Mouse (Mus musculus): ENCODE measurements around the gene Hadhb.

The Hadhb gene

GRCm38 (mm10) chr5:30127921-30128597 lies 27.0 kb upstream of the Hadhb start:
- no peak for DNase-seq (ENCODE audit: extremely low read depth, low read depth)

DNA sequence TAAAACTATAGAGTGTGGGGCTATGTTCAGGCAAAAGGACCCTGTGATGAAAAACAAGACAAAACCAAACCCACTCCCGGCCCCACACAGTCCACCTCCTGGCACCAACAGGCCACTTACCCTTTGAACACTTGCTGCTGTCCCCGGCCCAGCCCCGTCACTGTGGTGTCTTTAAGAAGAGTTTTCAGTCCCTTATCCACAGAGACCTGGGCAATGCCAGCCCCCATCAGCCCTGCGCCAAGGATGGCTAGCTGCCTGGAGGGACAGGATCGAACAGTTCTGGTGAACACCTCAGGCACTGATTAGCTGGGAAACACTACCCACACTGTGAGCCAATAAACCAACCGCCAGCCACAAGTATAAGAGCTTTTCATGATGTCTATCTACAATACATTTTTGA lies 26.4 kb upstream of the Hadhb start:
- no peak for DNase-seq (ENCODE audit: extremely low read depth, low read depth)

DNA sequence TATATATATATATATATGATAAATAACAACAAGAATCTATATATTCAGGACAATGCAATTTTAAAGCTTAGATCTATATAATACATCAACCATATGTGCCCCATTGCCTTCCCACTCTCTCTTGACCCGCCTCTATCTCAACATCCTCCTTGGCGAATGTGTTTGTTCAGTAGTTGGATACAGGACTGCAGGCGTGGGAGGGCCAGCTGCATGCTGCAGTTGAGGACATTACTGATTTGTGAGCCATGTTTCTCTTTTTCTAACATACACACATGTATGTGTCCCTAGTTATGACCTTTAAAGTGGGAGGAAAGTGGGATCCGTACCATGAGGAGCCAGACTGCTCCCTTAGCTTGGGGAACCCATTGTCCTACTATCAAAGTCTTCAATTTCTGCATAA lies 23.8 kb upstream of the Hadhb start:
- no peak for DNase-seq (ENCODE audit: extremely low read depth, low read depth)

GRCm38 (mm10) chr5:30132173-30132572 lies 22.9 kb upstream of the Hadhb start:
- no peak for DNase-seq (ENCODE audit: extremely low read depth, low read depth)

GRCm38 (mm10) chr5:30135711-30136231 lies 19.3 kb upstream of the Hadhb start:
- DNase-seq (ENCODE audit: extremely low read depth, low read depth): no peak

GRCm38 (mm10) chr5:30137271-30137670 lies 17.8 kb upstream of the Hadhb start:
- no peak for DNase-seq (ENCODE audit: extremely low read depth, low read depth)

DNA sequence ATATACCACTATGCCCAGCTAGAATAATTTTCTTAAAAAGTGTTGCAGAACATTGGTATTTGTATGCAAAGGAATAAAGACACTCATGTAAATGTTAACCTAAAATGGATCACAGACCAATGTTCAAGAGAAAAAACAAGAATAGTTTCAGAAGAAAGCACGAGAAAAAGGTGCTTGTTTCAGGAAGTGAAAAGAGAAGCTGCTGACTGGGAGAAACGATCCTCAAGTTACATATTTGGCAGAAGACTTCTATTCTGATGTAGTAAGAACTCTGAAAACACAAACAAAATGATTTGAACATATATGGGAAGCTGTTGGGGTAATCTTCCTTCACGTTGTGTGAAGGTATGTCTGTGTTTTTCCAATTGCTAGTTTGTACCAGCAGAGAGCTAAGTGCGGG lies 16.9 kb upstream of the Hadhb start:
- no peak for DNase-seq (ENCODE audit: extremely low read depth, low read depth)

GRCm38 (mm10) chr5:30146526-30146925 lies 8.5 kb upstream of the Hadhb start:
- DNase-seq (ENCODE audit: extremely low read depth, low read depth): no peak

DNA sequence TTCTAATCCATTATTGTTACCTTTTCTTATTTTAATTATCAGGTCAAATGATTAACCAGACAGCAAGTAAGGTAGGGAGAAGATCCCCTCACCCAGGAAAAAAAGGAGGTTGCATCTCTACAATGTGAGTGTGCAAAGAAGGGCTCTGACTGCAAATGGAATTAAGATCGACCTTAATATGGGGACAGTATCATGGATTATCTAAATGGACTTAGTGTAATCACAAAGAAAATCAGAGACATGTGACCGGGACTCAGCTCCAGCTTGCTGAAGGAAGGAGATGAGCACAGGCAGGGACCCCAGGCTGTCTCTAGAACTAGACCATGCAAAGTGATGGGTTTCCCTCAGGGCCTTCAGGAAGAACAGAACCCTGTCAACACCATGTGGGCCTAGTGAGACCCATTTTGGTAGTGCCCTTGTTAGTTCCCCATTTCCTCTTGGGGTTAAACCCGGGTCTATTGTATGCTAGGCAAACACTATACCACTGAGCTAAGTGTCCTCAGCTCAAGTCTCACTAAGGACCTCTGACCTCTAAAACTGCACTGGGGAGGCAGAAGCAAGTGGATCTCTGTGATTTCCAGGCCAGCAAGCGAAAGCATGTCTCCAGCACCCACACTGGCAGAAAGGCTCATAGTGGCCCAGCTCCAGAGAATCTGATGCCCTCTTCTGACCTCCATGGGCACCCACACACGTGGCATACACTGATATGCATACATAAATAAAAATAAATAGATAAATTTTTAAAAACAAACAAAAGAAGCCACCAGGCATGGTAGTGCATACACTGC lies 6.7 kb upstream of the Hadhb start:
- DNase-seq (ENCODE audit: extremely low read depth, low read depth): no peak

GRCm38 (mm10) chr5:30152007-30152406 lies 3.0 kb upstream of the Hadhb start:
- no peak for DNase-seq (ENCODE audit: extremely low read depth, low read depth)

DNA sequence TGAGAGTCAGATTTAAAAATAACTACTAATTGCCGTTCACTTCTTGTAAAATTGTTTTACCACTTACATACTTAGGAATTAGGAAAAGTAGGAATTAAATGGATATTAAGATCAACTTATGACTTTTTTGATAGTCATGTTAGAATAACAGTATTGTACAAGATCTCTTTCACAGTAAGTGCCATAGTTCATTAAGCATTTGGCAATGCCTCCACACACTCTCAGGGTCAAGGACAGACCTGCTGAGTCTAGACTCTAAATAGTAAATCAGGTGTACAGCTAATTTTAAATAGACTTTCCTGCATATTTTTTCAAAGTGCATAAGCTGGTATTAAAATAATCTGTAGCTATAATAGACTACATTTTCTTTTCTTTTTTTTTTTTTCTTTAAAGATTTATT lies 2.6 kb upstream of the Hadhb start:
- no peak for DNase-seq (ENCODE audit: extremely low read depth, low read depth)

DNA sequence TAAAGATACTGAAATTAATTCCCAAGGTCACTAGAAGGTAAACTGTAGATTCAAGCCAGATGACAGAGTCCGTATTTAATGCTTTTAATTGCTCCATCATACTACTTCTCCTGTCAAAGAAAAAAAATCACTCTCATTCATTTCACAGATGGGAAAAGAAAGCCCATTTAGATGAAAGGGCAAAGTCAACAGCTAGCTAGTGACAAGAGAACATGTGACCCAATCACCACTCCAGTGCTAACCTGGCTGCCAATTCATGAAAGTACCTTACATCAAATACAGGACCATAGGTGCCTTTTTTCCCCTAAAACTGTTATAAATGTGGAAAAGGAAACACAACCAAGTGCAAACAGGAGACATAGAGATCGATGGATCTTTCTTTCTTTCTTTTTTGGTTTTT lies 1.8 kb upstream of the Hadhb start:
- DNase-seq (ENCODE audit: extremely low read depth, low read depth): no peak

DNA sequence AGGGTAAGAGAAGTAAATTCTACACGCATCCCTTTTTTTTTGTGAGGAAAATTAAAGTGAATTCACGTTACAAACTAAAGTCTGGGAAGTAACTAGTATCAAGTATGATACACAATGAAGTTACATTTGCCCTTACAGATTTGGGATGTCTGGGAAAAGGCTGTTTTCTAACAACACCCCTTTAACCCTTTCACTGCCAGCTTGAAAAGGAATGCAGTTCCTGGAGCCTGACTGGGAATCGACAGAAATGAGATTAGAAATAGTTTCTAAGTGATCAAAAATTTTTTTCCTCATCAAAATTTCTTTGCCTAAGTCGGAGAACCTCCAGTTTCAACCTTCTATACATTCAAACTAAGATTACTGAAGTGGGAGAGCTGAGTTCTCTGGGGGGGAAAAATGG lies 1.0 kb upstream of the Hadhb start:
- DNase-seq (ENCODE audit: extremely low read depth, low read depth): no peak

- DNase-seq (ENCODE audit: extremely low read depth, low read depth): peak; percentile 55
Measured at GRCm38 (mm10) chr5:30155395-30155792, 346 bp downstream of the Hadhb start.

GRCm38 (mm10) chr5:30155821-30156629 lies 977 bp downstream of the Hadhb start:
- peak; percentile 50 for DNase-seq (ENCODE audit: extremely low read depth, low read depth)

GRCm38 (mm10) chr5:30159601-30160000 lies 4.6 kb downstream of the Hadhb start:
- DNase-seq (ENCODE audit: extremely low read depth, low read depth): no peak

DNA sequence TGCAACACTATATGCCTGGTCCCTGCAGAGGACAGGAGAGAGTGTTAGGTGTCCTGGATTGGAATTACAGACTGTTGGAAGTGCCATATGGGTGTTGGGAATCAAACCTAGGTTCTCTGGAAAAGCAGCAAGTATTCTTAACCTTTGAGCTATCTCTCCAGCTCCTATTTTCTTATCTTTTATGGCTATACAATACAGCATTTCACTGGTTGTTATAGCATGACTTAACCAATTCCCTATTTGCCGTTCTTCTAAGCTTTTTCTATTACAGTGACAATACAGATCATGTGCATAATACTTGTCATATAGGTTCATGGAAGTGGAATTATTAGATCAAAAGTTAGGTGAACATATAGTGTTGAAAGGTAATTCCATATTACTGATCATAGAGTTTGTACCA lies 6.8 kb downstream of the Hadhb start:
- DNase-seq (ENCODE audit: extremely low read depth, low read depth): no peak

- no peak for DNase-seq (ENCODE audit: extremely low read depth, low read depth)
Measured at GRCm38 (mm10) chr5:30162339-30162738, 7.3 kb downstream of the Hadhb start.

GRCm38 (mm10) chr5:30165234-30165946 lies 10.3 kb downstream of the Hadhb start:
- DNase-seq (ENCODE audit: extremely low read depth, low read depth): no peak

GRCm38 (mm10) chr5:30170303-30170940 lies 15.4 kb downstream of the Hadhb start:
- no peak for DNase-seq (ENCODE audit: extremely low read depth, low read depth)

- DNase-seq (ENCODE audit: extremely low read depth, low read depth): no peak
Measured at GRCm38 (mm10) chr5:30172115-30172514, 17.1 kb downstream of the Hadhb start.

Data from MEL-GATA-1-ER (cell line).